Mouse (Mus musculus): ENCODE results near the gene Rbms3. TPM values are rescaled to one million over a fixed set of nuclear protein-coding genes. Genes with fewer than 3 reads are reported as not detected.

Gene Rbms3
- polyA plus RNA-seq, 1 experiment from 2014 or later = 15.2 TPM

- DNase-seq (ENCODE audit: low spot score) = no peak
Observed at GRCm38 (mm10) chr9:116795240-116795955, 834.3 kb downstream of the Rbms3 start.

GRCm38 (mm10) chr9:116791850-116792249, 837.9 kb downstream of the Rbms3 start:
- no peak for DNase-seq (ENCODE audit: low spot score)

- DNase-seq (ENCODE audit: low spot score) = no peak
Observed at GRCm38 (mm10) chr9:116786136-116787046, 843.3 kb downstream of the Rbms3 start.

- DNase-seq (ENCODE audit: low spot score) = no peak
Observed at GRCm38 (mm10) chr9:116771820-116772219, 857.9 kb downstream of the Rbms3 start.

- no peak for DNase-seq (ENCODE audit: low spot score)
Observed at GRCm38 (mm10) chr9:116769358-116770054, 860.2 kb downstream of the Rbms3 start.

GRCm38 (mm10) chr9:116762395-116763025, 867.2 kb downstream of the Rbms3 start:
- DNase-seq (ENCODE audit: low spot score) = no peak

- DNase-seq (ENCODE audit: low spot score) = no peak
Observed at GRCm38 (mm10) chr9:116748857-116749584, 880.7 kb downstream of the Rbms3 start.

- no peak for DNase-seq (ENCODE audit: low spot score)
Observed at GRCm38 (mm10) chr9:116748346-116748745, 881.4 kb downstream of the Rbms3 start.

- DNase-seq (ENCODE audit: low spot score) = no peak
Observed at GRCm38 (mm10) chr9:116746871-116747270, 882.8 kb downstream of the Rbms3 start.

GRCm38 (mm10) chr9:116737786-116738185, 891.9 kb downstream of the Rbms3 start:
- DNase-seq (ENCODE audit: low spot score) = no peak

GRCm38 (mm10) chr9:116729172-116729571, 900.5 kb downstream of the Rbms3 start:
- DNase-seq (ENCODE audit: low spot score) = no peak

GRCm38 (mm10) chr9:116728655-116729054, 901.1 kb downstream of the Rbms3 start:
- DNase-seq (ENCODE audit: low spot score) = no peak

- DNase-seq (ENCODE audit: low spot score) = no peak
Observed at GRCm38 (mm10) chr9:116728093-116728492, 901.6 kb downstream of the Rbms3 start.

- no peak for DNase-seq (ENCODE audit: low spot score)
Observed at GRCm38 (mm10) chr9:116724581-116724980, 905.1 kb downstream of the Rbms3 start.

- DNase-seq (ENCODE audit: low spot score) = no peak
Observed at GRCm38 (mm10) chr9:116703119-116703518, 926.6 kb downstream of the Rbms3 start.

GRCm38 (mm10) chr9:116702611-116703010, 927.1 kb downstream of the Rbms3 start:
- no peak for DNase-seq (ENCODE audit: low spot score)

- DNase-seq (ENCODE audit: low spot score) = no peak
Observed at GRCm38 (mm10) chr9:116701511-116702179, 928.1 kb downstream of the Rbms3 start.

- no peak for DNase-seq (ENCODE audit: low spot score)
Observed at GRCm38 (mm10) chr9:116688615-116689014, 941.1 kb downstream of the Rbms3 start.

GRCm38 (mm10) chr9:116677142-116677541, 952.6 kb downstream of the Rbms3 start:
- DNase-seq (ENCODE audit: low spot score) = no peak

GRCm38 (mm10) chr9:116676445-116676844, 953.3 kb downstream of the Rbms3 start:
- no peak for DNase-seq (ENCODE audit: low spot score)
